Mouse (Mus musculus) thymus, postnatal 36 days (tissue): Measurements from ENCODE around the gene Slco2b1.

Source experiments
- DNase-seq, 2 experiments: peaks; one replicate each; pipeline ENCODE4 v3.0.0; 2022; ENCODE audit warnings: mixed read lengths in 2 of 2

Gene Slco2b1

GRCm38 (mm10) chr7:99693387-99693786, 17.8 kb downstream of the Slco2b1 start:
- no peak for DNase-seq

DNA sequence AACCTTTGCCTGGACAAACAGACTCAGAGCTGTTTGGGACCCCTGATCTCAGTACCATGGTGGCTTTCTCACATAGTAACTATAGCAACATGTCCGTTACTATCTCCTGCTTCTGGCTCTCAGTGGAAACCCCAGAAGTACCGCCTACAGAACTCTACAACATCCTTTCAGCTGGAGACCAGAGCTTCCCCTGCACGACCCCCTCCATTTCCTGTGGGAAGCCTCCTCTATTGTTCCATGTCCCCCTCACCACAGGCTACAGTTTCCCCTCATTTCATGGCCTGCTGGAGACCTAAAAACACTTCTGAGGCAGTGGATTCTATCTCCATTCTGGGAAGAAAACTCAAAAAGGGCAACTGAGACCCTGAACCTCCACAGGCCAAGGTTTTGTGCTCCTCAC, 18.7 kb downstream of the Slco2b1 start:
- DNase-seq: peak in 1 of 2 experiments; percentile 15

DNA sequence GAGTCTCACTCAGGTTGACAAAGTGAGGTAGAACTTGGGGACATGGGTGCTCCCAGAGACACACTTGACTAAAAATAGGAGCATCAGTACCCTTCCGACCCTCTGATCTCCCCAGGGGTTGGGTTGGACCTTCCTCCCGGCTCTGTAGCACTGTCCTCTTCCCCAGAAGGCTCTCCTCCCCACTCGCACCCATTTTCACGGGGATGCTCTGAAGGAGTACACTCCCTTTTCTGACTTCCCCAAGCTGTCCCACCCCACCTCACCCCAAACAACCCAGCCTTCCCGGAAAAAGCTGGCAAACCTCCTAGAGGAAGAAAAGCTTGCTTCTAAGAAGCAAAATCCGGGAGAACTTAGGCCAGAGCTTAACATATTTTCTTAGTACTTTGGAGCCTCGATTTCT, 20.3 kb downstream of the Slco2b1 start:
- no peak for DNase-seq

GRCm38 (mm10) chr7:99684086-99684485, 27.1 kb downstream of the Slco2b1 start:
- DNase-seq: no peak

DNA sequence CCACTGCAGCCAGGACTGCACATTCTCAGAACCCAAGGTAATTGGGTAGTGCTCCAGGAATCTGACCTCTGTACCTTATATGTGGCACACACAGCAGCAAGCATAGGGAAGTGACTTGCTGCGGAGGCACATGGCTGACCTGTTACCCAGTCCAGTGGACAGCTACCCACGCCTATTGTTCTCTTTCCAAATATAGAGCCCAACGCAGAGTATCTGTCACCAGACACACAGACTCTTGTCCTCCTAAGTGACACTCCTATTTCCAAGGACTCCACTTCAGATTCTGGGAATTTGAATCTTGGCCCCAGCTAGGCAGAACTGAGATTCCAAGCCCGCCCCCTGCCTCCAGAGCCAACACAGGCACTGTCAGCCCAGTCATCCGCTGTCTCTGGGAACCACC, 30.4 kb downstream of the Slco2b1 start:
- DNase-seq: no peak

GRCm38 (mm10) chr7:99674890-99675289, 36.2 kb downstream of the Slco2b1 start:
- no peak for DNase-seq

DNA sequence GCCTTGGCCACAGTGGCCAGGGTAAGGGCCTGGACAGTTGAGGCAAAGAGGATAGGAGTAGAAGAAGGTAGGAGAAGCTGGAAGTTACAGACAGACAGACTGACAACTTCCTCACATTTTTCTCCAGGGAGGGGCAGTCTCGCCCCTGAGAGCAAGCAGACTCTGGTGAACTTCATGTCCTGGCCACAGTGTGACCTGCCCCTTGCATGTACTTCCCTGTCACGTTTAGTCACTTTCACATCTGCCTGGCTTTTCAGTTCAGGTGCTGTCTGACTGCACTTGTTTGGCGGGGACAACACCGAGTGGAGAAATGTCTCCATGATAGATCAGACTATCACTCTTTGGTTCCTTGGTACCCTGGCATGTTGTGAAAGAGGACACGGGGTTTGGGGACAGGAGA, 36.9 kb downstream of the Slco2b1 start:
- DNase-seq: no peak

DNA sequence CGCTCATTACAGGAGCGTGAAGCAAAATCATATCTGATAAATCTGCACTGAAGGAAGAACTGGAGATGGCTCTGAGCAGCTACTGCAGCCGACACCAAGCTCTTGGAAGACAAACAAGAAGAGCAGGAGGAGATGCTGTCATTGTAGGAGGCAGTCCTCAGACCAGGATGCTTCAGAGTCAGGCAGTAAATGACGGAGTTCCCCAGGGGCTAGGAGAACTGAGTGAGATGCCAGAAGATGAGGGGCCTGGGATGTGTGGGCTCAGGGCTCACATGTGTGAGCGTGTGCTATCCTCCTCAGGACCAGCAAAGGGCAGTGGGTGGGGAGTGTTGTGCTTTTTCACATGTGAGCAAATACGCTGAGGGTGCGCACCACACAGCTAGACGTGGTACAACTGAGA, 38.0 kb downstream of the Slco2b1 start:
- no peak for DNase-seq

DNA sequence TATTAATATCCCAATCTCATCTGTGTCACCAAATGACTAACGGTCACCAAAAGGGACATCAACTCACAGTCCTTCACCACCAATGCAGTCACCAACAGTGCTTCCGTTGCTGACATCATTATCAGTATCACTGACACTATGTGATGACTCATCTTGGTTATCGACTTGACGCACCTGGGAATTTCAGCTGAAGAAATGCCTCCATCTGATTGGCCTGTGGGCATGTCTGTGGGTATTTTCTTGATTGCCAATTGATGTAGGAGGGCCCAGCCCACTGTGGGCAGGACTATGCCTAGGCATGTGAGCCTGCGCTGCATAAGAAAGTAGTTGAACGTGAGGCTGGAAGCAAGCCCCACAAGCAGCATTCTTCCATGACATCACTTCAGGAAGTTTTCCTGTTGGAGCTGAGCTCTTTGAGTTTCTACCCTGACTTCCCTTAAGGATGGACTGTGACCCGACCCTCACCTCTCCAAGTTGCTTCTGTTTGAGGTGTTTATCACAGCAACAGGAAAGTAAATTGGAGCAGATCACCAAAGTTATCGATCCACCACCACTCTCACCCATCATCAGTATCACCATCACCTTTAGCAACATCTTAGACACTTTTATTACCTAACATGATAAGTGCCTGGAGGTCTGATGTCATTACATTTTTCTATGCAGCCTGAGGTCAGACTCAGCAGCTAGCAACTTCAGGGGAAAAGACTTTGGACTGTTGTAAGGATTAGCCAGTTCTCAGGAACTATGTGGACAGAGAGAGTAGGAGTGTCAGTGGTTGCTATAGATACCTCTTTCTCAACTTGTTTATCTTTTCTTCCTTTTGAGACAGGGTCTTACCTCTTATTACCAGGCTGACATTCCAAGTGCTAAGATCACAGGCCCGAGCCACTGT, 39.4 kb downstream of the Slco2b1 start:
- DNase-seq: no peak

DNA sequence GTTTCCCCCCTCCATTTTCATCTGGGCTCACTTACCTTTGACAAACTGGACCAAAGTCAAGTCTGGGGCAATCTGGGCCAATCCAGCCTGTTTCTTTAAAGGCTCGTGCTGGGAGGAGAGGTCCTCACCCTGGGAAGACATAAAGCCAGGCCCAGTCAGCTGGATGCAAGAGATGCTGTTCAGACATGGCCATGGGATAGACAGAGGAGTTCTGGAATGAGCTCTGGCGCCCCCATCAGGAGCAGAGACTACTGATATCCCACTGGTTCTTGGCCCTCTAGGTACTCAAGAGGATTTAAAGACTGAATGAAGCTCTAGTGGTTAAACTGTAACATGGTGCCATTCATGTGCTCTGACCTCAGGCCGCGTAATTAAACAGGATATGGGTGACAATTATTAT, 40.2 kb downstream of the Slco2b1 start:
- peak in 1 of 2 experiments; percentile 26 for DNase-seq

DNA sequence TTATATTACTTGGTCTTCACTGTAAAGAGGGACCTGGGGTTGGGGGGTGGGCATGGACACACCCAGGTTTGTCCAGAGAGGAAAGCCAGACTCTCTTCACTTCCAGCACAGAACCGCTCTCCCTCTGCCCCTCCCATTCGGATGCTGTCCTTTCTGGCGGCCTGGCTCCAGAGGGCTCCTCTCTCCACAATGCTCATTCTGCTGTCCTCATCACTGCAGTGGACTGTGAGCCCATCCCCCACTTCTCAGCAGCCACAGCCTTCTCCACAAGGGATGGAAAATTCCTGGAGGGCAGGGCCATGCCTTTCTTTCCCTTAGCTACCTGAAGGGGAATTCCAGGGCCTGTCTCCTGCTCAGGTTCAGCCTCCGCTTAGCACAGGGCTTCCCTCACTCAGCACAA, 42.3 kb downstream of the Slco2b1 start:
- DNase-seq: no peak

DNA sequence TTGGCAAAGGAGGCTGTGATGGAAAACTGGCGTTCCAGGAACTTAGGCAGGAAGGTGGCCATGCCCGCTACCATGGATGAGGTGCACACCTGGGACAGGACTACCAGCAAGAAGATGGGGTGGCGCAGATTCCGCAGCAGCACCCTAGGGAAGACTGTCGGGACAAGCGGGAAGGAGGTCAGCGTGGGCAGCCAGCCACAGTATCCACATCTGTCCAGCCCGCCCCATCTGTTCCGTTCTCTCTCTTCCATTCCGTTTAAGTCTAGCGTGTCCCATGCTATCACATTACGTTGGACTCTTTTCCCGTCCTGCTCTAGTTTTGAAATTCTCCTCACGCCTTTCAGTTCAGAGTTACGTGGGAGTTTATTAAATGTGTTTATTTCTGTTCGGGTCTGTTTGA, 44.0 kb downstream of the Slco2b1 start:
- no peak for DNase-seq

GRCm38 (mm10) chr7:99665731-99666452, 45.2 kb downstream of the Slco2b1 start:
- no peak for DNase-seq

GRCm38 (mm10) chr7:99664571-99665485, 46.3 kb downstream of the Slco2b1 start:
- no peak for DNase-seq

GRCm38 (mm10) chr7:99663507-99664220, 47.5 kb downstream of the Slco2b1 start:
- DNase-seq: no peak

GRCm38 (mm10) chr7:99662311-99662710, 48.8 kb downstream of the Slco2b1 start:
- no peak for DNase-seq

- no peak for DNase-seq
Observed at GRCm38 (mm10) chr7:99661571-99662230, 49.4 kb downstream of the Slco2b1 start.

DNA sequence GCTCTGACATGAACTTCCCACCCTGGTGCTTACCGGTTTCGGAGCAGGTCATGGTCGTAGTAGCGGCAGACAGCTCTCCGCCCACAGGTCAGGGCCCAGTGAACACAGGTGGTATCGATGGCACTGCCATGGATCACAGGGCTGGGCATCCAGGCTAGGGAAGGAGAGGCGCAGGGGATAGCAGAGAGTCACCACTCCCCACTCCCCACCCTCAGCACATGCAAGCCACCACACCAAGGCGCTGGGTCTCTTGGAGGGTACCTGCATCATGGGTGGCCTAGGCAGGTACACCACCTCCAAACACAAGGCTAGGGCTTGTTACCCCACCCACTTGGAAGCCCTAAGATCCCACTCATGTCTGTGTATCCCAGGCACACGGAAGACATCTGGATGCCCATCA, 50.1 kb downstream of the Slco2b1 start:
- no peak for DNase-seq

- peak; percentile 72 to 78 for DNase-seq
Observed at GRCm38 (mm10) chr7:99659379-99660029, 51.6 kb downstream of the Slco2b1 start.

- DNase-seq: no peak
Observed at GRCm38 (mm10) chr7:99654244-99654643, 56.9 kb downstream of the Slco2b1 start.

DNA sequence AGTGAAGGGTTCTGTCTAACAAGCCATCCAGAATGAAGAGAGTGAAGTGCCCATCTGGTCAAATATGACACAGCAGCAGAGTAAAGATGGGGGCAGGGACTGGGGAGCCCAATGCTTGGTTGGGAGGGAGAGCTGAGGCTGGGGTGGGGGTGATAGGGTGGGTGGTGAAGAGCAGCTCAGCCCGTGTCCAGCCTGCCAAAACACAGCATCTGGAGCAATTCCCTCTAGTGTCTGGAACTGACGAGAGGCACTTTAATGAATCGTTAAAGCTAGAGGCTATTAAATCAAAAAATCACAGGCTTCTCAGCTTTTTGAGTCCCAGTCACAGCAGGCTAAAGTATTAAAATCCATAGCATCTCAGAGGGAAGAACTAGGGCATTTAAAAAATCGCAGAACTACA, 61.6 kb downstream of the Slco2b1 start:
- no peak for DNase-seq
